Mouse (Mus musculus): Measurements from ENCODE around the gene Rnasek. TPM values are rescaled to one million over a fixed set of nuclear protein-coding genes. Genes with fewer than 3 reads are reported as not detected.
A peak's percentile ranks its signal among the peaks of the same experiment; 100 is the strongest.

Gene Rnasek
- polyA plus RNA-seq, 1 experiment from 2014 or later, result 443 TPM

DNA sequence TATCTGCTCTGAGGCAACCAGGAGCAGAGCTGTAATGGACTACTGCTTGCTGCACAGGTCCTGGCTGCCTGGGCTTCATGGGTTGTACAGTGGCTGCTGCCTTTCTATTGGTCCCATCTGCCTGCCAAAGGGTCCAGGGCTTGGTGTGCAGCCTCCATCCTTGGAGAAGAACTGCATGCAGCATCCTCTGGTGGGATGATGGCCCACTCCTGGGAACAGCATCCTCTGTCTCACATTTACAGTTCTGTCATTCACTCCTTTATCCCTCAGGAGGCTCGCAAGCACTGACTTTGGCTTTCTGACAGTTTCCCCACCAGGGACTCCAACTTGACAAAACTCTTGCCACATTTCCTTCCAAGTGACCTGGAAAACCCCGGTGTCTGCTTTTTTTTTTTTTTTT is 32.8 kb downstream of the Rnasek start:
- Histone ChIP-seq H3K36me3 (ENCODE audit: control insufficient read depth, insufficient read depth, low read length) (no peaks in the 10 kb centered on the region), H3K27me3 (replicated peaks; ENCODE audit: control insufficient read depth, insufficient read depth, low read length) (peaks cover 2% of the 10 kb centered on the region; the same call in 1 of the 2 replicates), H3K9ac (ENCODE audit: low read depth, low read length) (no peak overlapping the region), H3K4me2 (ENCODE audit: low read length) (no peak overlapping the region), H3K4me3 (ENCODE audit: low read length) (no peak overlapping the region), H3K27ac (ENCODE audit: low read depth, low read length) (no peak overlapping the region), H3K9me3 (ENCODE audit: control insufficient read depth, low read length) (no peaks in the 10 kb centered on the region), H3K4me1 (ENCODE audit: control insufficient read depth, insufficient read depth, low read depth, low read length) (no peaks in the 10 kb centered on the region)
- 78% methylated on average over 2 of the region's 2 CpGs for WGBS
- ATAC-seq, result no peak

DNA sequence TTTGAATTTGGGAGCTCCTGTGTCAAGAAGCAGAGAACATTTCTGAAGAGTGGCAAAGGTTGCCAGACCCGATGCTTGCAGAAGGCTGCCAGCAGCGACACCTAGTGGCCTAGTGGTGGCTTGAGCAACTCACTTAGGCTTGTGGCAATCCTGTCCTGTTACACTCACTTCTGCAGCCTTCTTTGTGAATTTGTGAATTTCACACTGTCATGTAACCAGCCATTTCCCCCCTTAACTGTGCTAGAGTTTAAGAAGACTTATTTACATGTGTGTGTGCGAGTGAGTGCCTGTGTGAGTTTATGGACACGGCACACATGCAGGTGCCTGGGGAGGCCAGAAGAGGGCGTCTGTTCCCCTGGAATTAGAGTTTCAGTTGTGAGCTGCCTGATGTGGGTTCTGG is 38.0 kb downstream of the Rnasek start:
- no peak overlapping the region for H3K9ac ChIP-seq (ENCODE audit: low read depth, low read length)
- H3K27ac ChIP-seq (ENCODE audit: low read depth, low read length), result no peak overlapping the region
- H3K9me3 ChIP-seq (ENCODE audit: control insufficient read depth, low read length), result no peaks in the 10 kb centered on the region
- 0 out of 2 replicates have a peak, but pooled peaks have one; percentile 52 for ATAC-seq
- no peaks in the 10 kb centered on the region for H3K27me3 ChIP-seq (replicated peaks; ENCODE audit: control insufficient read depth, insufficient read depth, low read length)
- H3K36me3 ChIP-seq (ENCODE audit: control insufficient read depth, insufficient read depth, low read length), result no peaks in the 10 kb centered on the region
- no peak overlapping the region for H3K4me3 ChIP-seq (ENCODE audit: low read length)
- no peak overlapping the region for H3K4me2 ChIP-seq (ENCODE audit: low read length)
- WGBS, result 40% methylated on average over 5 of the region's 5 CpGs
- no peaks in the 10 kb centered on the region for H3K4me1 ChIP-seq (ENCODE audit: control insufficient read depth, insufficient read depth, low read depth, low read length)

GRCm38 (mm10) chr11:70200036-70200608 is 39.5 kb downstream of the Rnasek start:
- H3K9me3 ChIP-seq (ENCODE audit: control insufficient read depth, low read length), result no peaks in the 10 kb centered on the region
- WGBS, result 89% methylated on average over 5 of the region's 5 CpGs
- ATAC-seq, result no peak
- H3K36me3 ChIP-seq (ENCODE audit: control insufficient read depth, insufficient read depth, low read length), result no peaks in the 10 kb centered on the region
- no peak overlapping the region for H3K4me2 ChIP-seq (ENCODE audit: low read length)
- H3K4me1 ChIP-seq (ENCODE audit: control insufficient read depth, insufficient read depth, low read depth, low read length), result no peaks in the 10 kb centered on the region
- H3K27me3 ChIP-seq (replicated peaks; ENCODE audit: control insufficient read depth, insufficient read depth, low read length), result no peaks in the 10 kb centered on the region
- H3K27ac ChIP-seq (ENCODE audit: low read depth, low read length), result no peak overlapping the region
- no peak overlapping the region for H3K4me3 ChIP-seq (ENCODE audit: low read length)
- H3K9ac ChIP-seq (ENCODE audit: low read depth, low read length), result no peak overlapping the region

DNA sequence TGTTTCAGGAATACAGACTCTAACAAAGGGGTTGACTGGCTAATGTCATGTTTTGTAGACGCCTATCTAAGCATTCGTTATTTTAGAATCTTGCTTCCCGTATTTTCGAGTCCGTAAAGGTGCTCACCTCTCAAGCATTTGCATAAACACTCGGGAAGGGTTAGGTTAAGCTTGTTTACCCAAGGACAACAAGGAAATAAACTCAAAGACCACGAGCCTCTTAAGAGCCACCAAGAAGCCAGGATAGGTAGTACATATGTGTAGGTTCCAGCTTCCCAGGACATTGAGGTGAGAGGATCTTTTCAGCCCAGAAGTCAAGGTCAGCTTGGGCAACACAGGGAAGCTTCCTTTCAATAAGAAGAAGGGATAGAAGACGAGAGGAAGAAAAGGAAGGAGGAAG is 40.5 kb downstream of the Rnasek start:
- H3K4me1 ChIP-seq (ENCODE audit: control insufficient read depth, insufficient read depth, low read depth, low read length), result no peaks in the 10 kb centered on the region
- H3K9ac ChIP-seq (ENCODE audit: low read depth, low read length), result no peak overlapping the region
- 86% methylated on average over 8 of the region's 8 CpGs for WGBS
- no peak overlapping the region for H3K27ac ChIP-seq (ENCODE audit: low read depth, low read length)
- H3K27me3 ChIP-seq (replicated peaks; ENCODE audit: control insufficient read depth, insufficient read depth, low read length), result no peaks in the 10 kb centered on the region
- H3K4me2 ChIP-seq (ENCODE audit: low read length), result no peak overlapping the region
- no peak overlapping the region for H3K4me3 ChIP-seq (ENCODE audit: low read length)
- no peak for ATAC-seq
- H3K9me3 ChIP-seq (ENCODE audit: control insufficient read depth, low read length), result no peaks in the 10 kb centered on the region
- no peaks in the 10 kb centered on the region for H3K36me3 ChIP-seq (ENCODE audit: control insufficient read depth, insufficient read depth, low read length)

DNA sequence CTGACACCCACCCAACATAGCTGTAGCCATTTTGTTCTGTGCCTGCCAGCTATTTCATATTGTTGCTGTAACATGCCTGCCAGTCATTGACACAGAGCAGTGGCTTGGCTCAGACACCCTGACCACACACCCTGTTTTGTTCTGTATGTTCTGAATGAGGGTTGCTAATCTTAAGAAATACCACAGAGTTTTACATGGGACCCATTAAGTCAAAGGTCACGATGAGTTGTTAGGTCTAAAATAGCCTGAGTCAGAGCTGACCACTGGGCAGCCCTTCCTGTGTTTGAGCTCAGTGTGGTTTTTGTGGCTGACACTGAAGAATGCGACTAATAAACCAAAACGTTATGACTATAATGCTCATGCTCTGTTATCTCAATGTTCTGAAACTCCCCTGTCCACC is 41.3 kb downstream of the Rnasek start:
- Histone ChIP-seq H3K9ac (ENCODE audit: low read depth, low read length) (no peak overlapping the region), H3K27me3 (replicated peaks; ENCODE audit: control insufficient read depth, insufficient read depth, low read length) (no peaks in the 10 kb centered on the region), H3K4me2 (ENCODE audit: low read length) (no peak overlapping the region), H3K9me3 (ENCODE audit: control insufficient read depth, low read length) (no peaks in the 10 kb centered on the region), H3K27ac (ENCODE audit: low read depth, low read length) (no peak overlapping the region), H3K36me3 (ENCODE audit: control insufficient read depth, insufficient read depth, low read length) (no peaks in the 10 kb centered on the region), H3K4me1 (ENCODE audit: control insufficient read depth, insufficient read depth, low read depth, low read length) (no peaks in the 10 kb centered on the region), H3K4me3 (ENCODE audit: low read length) (no peak overlapping the region)
- ATAC-seq, result no peak
- WGBS, result 90% methylated on average over 3 of the region's 3 CpGs

DNA sequence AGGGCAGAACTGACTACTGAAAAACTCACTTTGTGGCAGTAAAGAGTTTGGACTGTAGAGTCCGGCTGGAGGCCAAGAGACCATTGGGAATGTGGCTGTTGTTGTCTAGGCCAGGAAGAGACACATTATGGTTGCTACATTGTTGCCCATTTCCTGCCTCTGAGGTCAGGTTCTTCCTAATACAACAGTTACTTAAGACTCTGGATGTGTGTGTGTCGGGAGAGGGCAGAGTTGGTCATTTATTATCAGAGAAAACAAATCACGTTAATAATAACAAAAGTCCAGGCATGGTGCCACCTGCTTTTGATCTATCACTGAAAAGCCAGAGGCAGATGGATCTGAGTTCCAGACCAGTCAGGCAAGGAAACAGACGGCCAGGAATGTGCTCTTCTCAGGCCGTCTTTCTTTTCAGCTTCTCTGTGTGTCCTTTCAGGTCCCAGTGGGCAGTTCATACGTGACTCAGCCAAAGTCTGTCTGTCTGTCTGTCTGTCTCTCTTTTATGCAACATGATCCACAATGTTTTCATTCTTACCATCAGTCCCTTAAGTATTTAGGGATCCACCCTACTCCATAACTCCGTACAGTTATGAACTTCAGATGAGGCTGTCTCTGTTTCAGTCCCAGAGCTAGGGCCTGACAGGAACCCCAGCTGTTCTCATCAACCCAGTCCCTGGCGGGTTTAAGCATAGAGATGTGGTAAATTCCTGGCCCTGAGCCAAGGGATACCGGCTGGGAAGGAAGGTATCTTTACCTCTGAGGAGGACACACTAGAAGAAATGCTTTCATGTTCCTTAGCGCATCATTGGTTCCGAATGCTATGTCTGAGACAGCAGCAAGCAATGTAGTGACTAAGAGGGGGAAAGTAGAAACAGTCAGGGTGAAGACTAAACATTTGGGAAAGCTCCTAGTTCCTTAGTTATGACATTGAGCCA is 46.0 kb downstream of the Rnasek start:
- H3K4me3 ChIP-seq (ENCODE audit: low read length), result no peak overlapping the region
- H3K27ac ChIP-seq (ENCODE audit: low read depth, low read length), result no peak overlapping the region
- H3K9ac ChIP-seq (ENCODE audit: low read depth, low read length), result no peak overlapping the region
- no peaks in the 10 kb centered on the region for H3K4me1 ChIP-seq (ENCODE audit: control insufficient read depth, insufficient read depth, low read depth, low read length)
- WGBS, result 56% methylated on average over 11 of the region's 11 CpGs
- H3K9me3 ChIP-seq (ENCODE audit: control insufficient read depth, low read length), result no peaks in the 10 kb centered on the region
- H3K36me3 ChIP-seq (ENCODE audit: control insufficient read depth, insufficient read depth, low read length), result no peaks in the 10 kb centered on the region
- no peak overlapping the region for H3K4me2 ChIP-seq (ENCODE audit: low read length)
- ATAC-seq, result no peak
- H3K27me3 ChIP-seq (replicated peaks; ENCODE audit: control insufficient read depth, insufficient read depth, low read length), result no peaks in the 10 kb centered on the region

DNA sequence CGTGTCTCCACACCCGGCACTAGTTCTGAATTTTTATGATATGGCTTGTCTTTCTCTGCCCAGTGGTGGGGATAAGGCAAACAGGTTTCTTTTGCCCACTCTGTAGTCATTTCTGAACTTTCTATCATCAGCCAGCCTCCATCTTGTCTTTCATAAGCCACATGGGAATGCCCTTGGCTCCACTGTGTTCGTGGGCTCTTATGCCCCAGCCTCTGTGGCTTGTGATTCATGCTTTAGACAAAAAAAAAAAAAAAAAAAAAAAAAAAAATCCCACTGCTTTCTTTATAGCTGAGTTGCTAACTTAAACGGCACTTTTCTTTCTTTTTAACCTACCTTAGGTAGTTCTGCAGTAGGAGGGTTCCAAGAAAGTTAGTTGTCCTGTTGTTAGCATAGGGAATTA is 47.5 kb downstream of the Rnasek start:
- no peak overlapping the region for H3K4me3 ChIP-seq (ENCODE audit: low read length)
- no peak for ATAC-seq
- no peaks in the 10 kb centered on the region for H3K27me3 ChIP-seq (replicated peaks; ENCODE audit: control insufficient read depth, insufficient read depth, low read length)
- H3K9me3 ChIP-seq (ENCODE audit: control insufficient read depth, low read length), result no peaks in the 10 kb centered on the region
- no peak overlapping the region for H3K9ac ChIP-seq (ENCODE audit: low read depth, low read length)
- no peaks in the 10 kb centered on the region for H3K4me1 ChIP-seq (ENCODE audit: control insufficient read depth, insufficient read depth, low read depth, low read length)
- no peaks in the 10 kb centered on the region for H3K36me3 ChIP-seq (ENCODE audit: control insufficient read depth, insufficient read depth, low read length)
- no peak overlapping the region for H3K27ac ChIP-seq (ENCODE audit: low read depth, low read length)
- no peak overlapping the region for H3K4me2 ChIP-seq (ENCODE audit: low read length)
- 90% methylated on average over 4 of the region's 4 CpGs for WGBS

GRCm38 (mm10) chr11:70191188-70191587 is 48.5 kb downstream of the Rnasek start:
- Histone ChIP-seq H3K9ac (ENCODE audit: low read depth, low read length) (no peak overlapping the region), H3K27ac (ENCODE audit: low read depth, low read length) (no peak overlapping the region), H3K9me3 (ENCODE audit: control insufficient read depth, low read length) (no peaks in the 10 kb centered on the region), H3K36me3 (ENCODE audit: control insufficient read depth, insufficient read depth, low read length) (no peaks in the 10 kb centered on the region), H3K4me3 (ENCODE audit: low read length) (no peak overlapping the region), H3K4me2 (ENCODE audit: low read length) (no peak overlapping the region), H3K4me1 (ENCODE audit: control insufficient read depth, insufficient read depth, low read depth, low read length) (no peaks in the 10 kb centered on the region), H3K27me3 (replicated peaks; ENCODE audit: control insufficient read depth, insufficient read depth, low read length) (no peaks in the 10 kb centered on the region)
- 87% methylated on average over 6 of the region's 6 CpGs for whole genome bisulfite sequencing
- no peak for ATAC-seq

DNA sequence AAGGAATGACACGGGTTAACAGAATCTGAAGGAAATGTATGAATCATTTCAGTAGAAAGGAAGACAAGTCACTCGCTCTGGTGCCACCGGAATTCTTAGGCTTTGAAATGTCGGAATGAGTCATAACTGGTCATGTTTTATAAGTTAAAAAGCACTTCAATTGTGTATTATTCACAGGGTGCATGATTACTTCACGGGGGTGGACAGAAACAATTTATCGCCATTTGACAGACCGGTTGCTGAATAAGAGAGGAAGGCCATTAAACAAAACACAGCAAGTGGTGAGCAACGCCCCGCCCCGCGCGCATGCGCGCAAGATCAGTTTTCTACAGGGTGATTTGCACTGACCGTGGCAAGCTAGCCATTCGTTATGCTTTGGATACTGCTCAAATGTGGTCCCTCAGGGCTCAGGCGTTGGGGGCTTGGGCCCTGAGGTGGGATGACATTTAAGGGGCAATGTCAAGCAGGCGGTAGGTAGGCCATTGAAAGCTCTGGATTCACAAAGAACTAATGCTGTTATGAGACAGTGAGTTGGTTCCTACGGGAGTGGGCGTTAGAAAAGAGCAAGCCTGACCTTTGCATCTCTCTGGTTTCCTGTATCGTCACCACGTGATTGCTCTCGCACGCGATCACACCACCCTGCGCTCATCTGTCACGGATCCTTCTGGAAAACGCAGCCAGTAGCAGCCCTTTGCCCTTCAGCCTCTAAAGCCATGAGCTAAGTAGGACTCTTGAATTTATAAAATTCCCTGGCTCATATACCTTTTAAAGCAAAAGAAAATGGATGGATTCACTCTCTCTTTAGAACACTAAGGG is 50.1 kb downstream of the Rnasek start:
- H3K4me3 ChIP-seq (ENCODE audit: low read length), result no peak overlapping the region
- 77% methylated on average over 28 of the region's 28 CpGs for WGBS
- H3K27me3 ChIP-seq (replicated peaks; ENCODE audit: control insufficient read depth, insufficient read depth, low read length), result no peaks in the 10 kb centered on the region
- H3K27ac ChIP-seq (ENCODE audit: low read depth, low read length), result no peak overlapping the region
- H3K9me3 ChIP-seq (ENCODE audit: control insufficient read depth, low read length), result no peaks in the 10 kb centered on the region
- no peaks in the 10 kb centered on the region for H3K36me3 ChIP-seq (ENCODE audit: control insufficient read depth, insufficient read depth, low read length)
- no peak overlapping the region for H3K4me2 ChIP-seq (ENCODE audit: low read length)
- ATAC-seq, result no peak
- H3K4me1 ChIP-seq (ENCODE audit: control insufficient read depth, insufficient read depth, low read depth, low read length), result no peaks in the 10 kb centered on the region
- H3K9ac ChIP-seq (ENCODE audit: low read depth, low read length), result no peak overlapping the region
